Mouse (Mus musculus) spleen, adult 2 months (tissue): ENCODE measurements around the gene Pdpn.

Experiments
- CTCF ChIP-seq: fragments of 200-500 bp; IDR thresholded peaks from 2 replicates; pipeline ENCODE4 v1.5.1; 2011; ENCODE audit warnings: mild to moderate bottlenecking, inconsistent platforms; ENCODE audit not compliant: insufficient read depth, insufficient read length, insufficient replicate concordance; ENCODE audit errors: extremely low read depth
- POLR2A ChIP-seq: fragments of 200-500 bp; IDR thresholded peaks from 2 replicates; pipeline ENCODE4 v1.6.1; 2011; ENCODE audit warnings: low read depth, low read length, inconsistent platforms

DNA sequence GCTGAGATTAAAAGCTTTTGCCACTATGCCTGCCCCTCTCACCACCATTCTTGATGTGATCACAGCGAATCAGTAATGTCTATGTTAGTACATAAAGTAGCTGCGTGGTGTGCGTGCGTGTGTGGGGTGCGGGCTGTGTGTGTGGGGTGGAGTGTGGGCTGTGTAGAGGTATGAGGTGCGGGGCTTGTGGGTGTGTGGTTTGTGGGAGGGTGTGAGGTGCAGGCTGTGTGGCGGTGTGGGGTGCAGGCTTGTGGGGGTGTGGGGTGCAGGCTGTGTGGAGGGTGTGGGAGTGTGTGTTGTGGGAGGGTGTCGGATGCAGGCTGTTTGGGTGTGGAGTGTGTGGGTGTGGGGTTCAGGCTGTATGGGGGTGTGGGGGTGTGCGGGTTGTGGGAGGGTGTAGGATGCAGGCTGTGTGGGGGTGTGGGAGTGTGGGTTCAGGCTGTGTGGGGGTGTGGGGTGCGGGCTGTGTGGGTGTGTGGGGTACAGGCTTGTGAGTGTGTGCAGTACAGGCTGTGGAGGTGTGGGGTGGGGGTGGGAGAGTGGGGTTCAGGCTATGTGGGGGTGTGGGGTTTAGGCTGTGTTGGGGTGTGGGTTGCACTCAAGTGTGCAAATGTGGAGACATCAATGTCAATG is 67.5 kb downstream of the Pdpn start:
- TF ChIP-seq CTCF (no peak), POLR2A (no peak)
